Mouse (Mus musculus): Measurements from ENCODE around the gene Gm10061. TPM values are rescaled to one million over a fixed set of nuclear protein-coding genes. Genes with fewer than 3 reads are reported as not detected.
"Not testable (repeated sequence)": the region's sequence is repeated elsewhere in the genome, so short reads cannot be mapped to it uniquely, and the experiment has no call there.

Gene Gm10061
- not detected in 2 replicates for polyA plus RNA-seq (2012; ENCODE audit: insufficient read depth, low replicate concordance)

DNA sequence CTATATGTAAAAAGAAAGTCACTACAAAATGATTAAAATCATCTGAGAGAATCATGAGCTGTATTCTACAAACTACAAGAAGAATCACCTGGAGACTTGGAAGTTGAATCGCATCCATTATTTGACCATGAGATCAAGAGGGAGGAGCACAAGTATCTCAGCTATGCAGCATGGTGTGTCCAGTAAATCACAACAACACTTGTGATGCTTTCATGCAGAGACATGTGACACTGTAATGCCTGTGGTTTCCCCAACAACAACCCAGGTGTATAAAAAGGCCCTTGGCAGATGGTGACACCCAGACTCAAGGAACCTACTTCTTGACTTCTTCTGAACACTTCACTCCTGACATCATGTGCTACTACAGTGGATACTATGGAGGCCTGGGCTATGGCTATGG is at the start of gene Gm10061:
Gene Gm10061, plus strand, starts transcription at position 301 of the 400 bp plus-strand sequence.
- no peaks in the 10 kb centered on the region for H3K36me3 ChIP-seq (replicated peaks; ENCODE audit: low read length)
- no peaks in the 10 kb centered on the region for H3K27me3 ChIP-seq (replicated peaks)
- peaks cover 19% of the 10 kb centered on the region for H3K9me3 ChIP-seq
- TF ChIP-seq FLI1 (IDR thresholded peaks at IDR 0.05; ENCODE audit: low read length) (no peak), GATA1 (IDR thresholded peaks at IDR 0.05; ENCODE audit: borderline replicate concordance, low read length) (no peak)
- H3K4me3 ChIP-seq (replicated peaks), result no peak within 1 kb of the TSS
- no peaks in the 10 kb centered on the region for H3K4me1 ChIP-seq

DNA sequence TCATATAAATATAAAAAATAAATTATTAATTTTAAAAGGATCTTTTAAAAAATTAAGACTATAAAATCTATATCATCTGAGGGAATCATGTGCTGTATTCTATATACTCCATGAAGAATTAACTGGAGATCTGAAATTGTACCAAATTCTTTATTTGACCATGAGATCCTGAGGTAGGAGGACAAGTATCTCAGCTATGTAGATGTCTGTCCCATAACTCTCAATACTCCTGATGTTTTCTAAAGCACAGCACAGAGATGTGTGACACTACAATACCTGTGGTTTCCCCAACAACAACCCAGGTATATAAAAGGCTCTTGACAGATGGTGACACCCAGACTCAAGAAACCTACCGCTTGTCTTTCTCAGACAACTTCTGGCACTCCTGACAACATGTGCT is 10.3 kb upstream of the Gm10061 start, which contains the start of gene Gm6358:
Gene Gm6358, plus strand, starts transcription at position 301 of the 400 bp plus-strand sequence.
- Histone ChIP-seq H3K9me3 (peaks cover 5% of the 10 kb centered on the region), H3K4me1 (no peaks in the 10 kb centered on the region), H3K4me3 (replicated peaks) (no peak within 1 kb of the TSS), H3K36me3 (replicated peaks; ENCODE audit: low read length) (no peaks in the 10 kb centered on the region), H3K27me3 (replicated peaks) (no peaks in the 10 kb centered on the region)
- no peak for TF ChIP-seq GATA1 (IDR thresholded peaks at IDR 0.05; ENCODE audit: borderline replicate concordance, low read length)
- TF ChIP-seq FLI1 (IDR thresholded peaks at IDR 0.05; ENCODE audit: low read length), result no peak

DNA sequence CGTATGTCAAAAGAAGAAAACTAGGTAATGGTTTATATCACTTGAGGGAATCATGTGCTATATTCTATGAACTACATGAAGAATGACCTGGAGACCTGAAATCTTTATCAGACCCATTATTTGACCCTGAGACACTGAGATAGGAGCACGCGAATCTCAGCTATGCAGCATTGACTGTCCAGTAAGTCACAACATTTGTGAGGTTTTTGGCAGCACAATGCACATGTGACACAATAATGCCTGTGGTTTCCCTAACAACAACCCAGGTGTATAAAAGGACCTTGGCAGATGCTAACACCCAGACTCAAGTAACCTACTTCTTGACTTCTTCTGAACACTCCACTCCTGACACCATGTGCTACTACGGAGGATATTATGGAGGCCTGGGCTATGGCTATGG is 6.8 kb downstream of the Gm10061 start, which contains the start of gene Gm9789:
Gene Gm9789, plus strand, starts transcription at position 301 of the 400 bp plus-strand sequence.
- H3K9me3 ChIP-seq, result peaks cover 31% of the 10 kb centered on the region
- H3K4me3 ChIP-seq (replicated peaks), result no peak within 1 kb of the TSS
- no peaks in the 10 kb centered on the region for H3K27me3 ChIP-seq (replicated peaks)
- H3K4me1 ChIP-seq, result no peaks in the 10 kb centered on the region
- TF ChIP-seq GATA1 (IDR thresholded peaks at IDR 0.05; ENCODE audit: borderline replicate concordance, low read length), result no peak
- no peak for TF ChIP-seq FLI1 (IDR thresholded peaks at IDR 0.05; ENCODE audit: low read length)
- H3K36me3 ChIP-seq (replicated peaks; ENCODE audit: low read length), result no peaks in the 10 kb centered on the region

DNA sequence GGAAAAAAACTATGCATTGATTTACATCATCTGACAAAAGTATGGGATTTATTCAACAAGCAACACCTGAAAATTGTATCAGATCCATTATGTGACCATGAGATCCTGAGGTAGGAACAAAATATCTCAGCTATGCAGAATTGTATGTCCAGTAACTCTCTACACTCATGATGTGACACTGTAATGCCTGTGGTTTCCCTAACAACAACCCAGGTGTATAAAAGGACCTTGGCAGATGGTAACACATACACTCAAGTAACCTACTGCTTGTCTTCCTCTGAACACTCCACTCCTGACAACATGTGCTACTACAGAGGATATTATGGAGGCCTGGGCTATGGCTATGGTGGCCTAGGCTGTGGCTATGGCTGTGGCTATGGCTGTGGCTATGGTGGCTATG is 18.3 kb downstream of the Gm10061 start, which contains the start of gene Gm7735:
Gene Gm7735, plus strand, starts transcription at position 301 of the 400 bp plus-strand sequence.
- not testable (repeated sequence) for H3K4me3 ChIP-seq (replicated peaks); H3K9me3 ChIP-seq; H3K27me3 ChIP-seq (replicated peaks); H3K4me1 ChIP-seq; H3K36me3 ChIP-seq (replicated peaks; ENCODE audit: low read length)

DNA sequence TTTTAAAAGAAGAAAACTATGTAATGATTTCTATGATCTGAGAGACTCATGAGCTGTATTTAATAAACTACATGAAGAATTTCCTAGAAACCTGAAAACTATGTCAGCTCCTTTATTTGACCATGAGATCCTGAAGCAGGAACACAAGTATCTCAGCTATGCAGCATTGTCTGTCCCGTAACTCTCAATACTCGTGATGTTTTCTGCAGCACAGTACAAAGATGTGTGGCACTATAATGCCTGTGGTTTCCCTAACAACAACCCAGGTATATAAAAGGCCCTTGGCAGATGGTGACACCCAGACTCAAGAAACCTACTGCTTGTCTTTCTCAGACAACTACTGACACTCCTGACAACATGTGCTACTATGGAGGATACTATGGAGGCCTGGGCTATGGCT is 23.5 kb downstream of the Gm10061 start, which contains the start of gene 1110057P08Rik:
Gene 1110057P08Rik, plus strand, starts transcription at position 301 of the 400 bp plus-strand sequence.
- Histone ChIP-seq H3K9me3 (no peaks in the 10 kb centered on the region), H3K36me3 (replicated peaks; ENCODE audit: low read length) (no peaks in the 10 kb centered on the region), H3K4me3 (replicated peaks) (no peak within 1 kb of the TSS), H3K4me1 (no peaks in the 10 kb centered on the region), H3K27me3 (replicated peaks) (no peaks in the 10 kb centered on the region)
- TF ChIP-seq FLI1 (IDR thresholded peaks at IDR 0.05; ENCODE audit: low read length), result no peak
- no peak for TF ChIP-seq GATA1 (IDR thresholded peaks at IDR 0.05; ENCODE audit: borderline replicate concordance, low read length)

DNA sequence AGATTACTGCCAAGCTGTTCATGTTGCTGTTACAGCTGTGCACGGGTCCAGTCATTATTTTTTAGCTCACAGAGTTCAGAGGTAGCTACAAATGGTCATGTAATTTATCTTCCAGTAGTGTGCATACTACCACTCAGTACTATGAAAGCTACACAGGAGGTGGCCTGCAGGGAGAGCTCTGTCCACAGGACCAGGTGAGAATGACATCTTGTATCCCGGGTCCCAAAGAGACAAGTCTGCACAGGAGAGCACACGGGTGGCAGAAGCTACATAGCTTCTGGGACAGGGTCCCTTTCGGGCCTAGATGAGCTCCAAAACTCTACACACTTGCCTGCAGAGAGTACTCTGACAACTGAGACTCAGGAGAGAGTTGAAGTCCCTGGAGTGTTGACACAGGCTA is 37.7 kb downstream of the Gm10061 start:
- H3K4me1 ChIP-seq, result no peaks in the 10 kb centered on the region
- H3K9me3 ChIP-seq, result peaks cover 7% of the 10 kb centered on the region
- TF ChIP-seq FLI1 (IDR thresholded peaks at IDR 0.05; ENCODE audit: low read length) (no peak), GATA1 (IDR thresholded peaks at IDR 0.05; ENCODE audit: borderline replicate concordance, low read length) (no peak)
- H3K36me3 ChIP-seq (replicated peaks; ENCODE audit: low read length), result no peaks in the 10 kb centered on the region
- H3K27me3 ChIP-seq (replicated peaks), result no peaks in the 10 kb centered on the region
- H3K4me3 ChIP-seq (replicated peaks), result no peak overlapping the region

Other genes with a start within 250 kb of the Gm10061 start
- gene Krtap19-9b, start 218.8 kb upstream of the Gm10061 start, polyA plus RNA-seq (2012; ENCODE audit: insufficient read depth, low replicate concordance), result not detected in 2 replicates
- gene Krtap16-3, start 188.2 kb upstream of the Gm10061 start, polyA plus RNA-seq (2012; ENCODE audit: insufficient read depth, low replicate concordance), result not detected in 2 replicates
- not detected in 2 replicates for gene Krtap22-2, start 140.3 kb upstream of the Gm10061 start, polyA plus RNA-seq (2012; ENCODE audit: insufficient read depth, low replicate concordance)
- not detected in 2 replicates for gene Gm10229, start 135.8 kb upstream of the Gm10061 start, polyA plus RNA-seq (2012; ENCODE audit: insufficient read depth, low replicate concordance)
- not detected in 2 replicates for gene Krtap6-1, start 119.4 kb upstream of the Gm10061 start, polyA plus RNA-seq (2012; ENCODE audit: insufficient read depth, low replicate concordance)
- not detected in 2 replicates for gene Gm10228, start 109.6 kb upstream of the Gm10061 start, polyA plus RNA-seq (2012; ENCODE audit: insufficient read depth, low replicate concordance)
- not detected in 2 replicates for gene Krtap6-5, start 103.2 kb upstream of the Gm10061 start, polyA plus RNA-seq (2012; ENCODE audit: insufficient read depth, low replicate concordance)
- gene 1110025L11Rik, start 87.1 kb upstream of the Gm10061 start, polyA plus RNA-seq (2012; ENCODE audit: insufficient read depth, low replicate concordance), result not detected in 2 replicates
- gene Krtap6-3, start 67.1 kb upstream of the Gm10061 start, polyA plus RNA-seq (2012; ENCODE audit: insufficient read depth, low replicate concordance), result not detected in 2 replicates
- not detected in 2 replicates for gene Gm6358, start 10.2 kb upstream of the Gm10061 start, polyA plus RNA-seq (2012; ENCODE audit: insufficient read depth, low replicate concordance)
- gene Gm9789, start 6.9 kb downstream of the Gm10061 start, polyA plus RNA-seq (2012; ENCODE audit: insufficient read depth, low replicate concordance), result not detected in 2 replicates
- not detected in 2 replicates for gene Gm7735, start 18.4 kb downstream of the Gm10061 start, polyA plus RNA-seq (2012; ENCODE audit: insufficient read depth, low replicate concordance)
- not detected in 2 replicates for gene 1110057P08Rik, start 23.6 kb downstream of the Gm10061 start, polyA plus RNA-seq (2012; ENCODE audit: insufficient read depth, low replicate concordance)
- not detected in 2 replicates for gene Krtap20-2, start 54.8 kb downstream of the Gm10061 start, polyA plus RNA-seq (2012; ENCODE audit: insufficient read depth, low replicate concordance)